Mouse (Mus musculus) mature B cell (primary cell): ENCODE measurements around the gene Kif3b.
"Not testable (repeated sequence)": the region's sequence is repeated elsewhere in the genome, so short reads cannot be mapped to it uniquely, and the experiment has no call there.

ENCODE experiments used
- in situ Hi-C: fragments of 300-500 bp; cut with MboI; formaldehyde crosslinking; loops from 2 replicates; pipeline ENCODE4 v1.14.3; 2019

Gene Kif3b

GRCm38 (mm10) chr2:153345454-153346220 is 54.4 kb downstream of the Kif3b start, which contains the start of gene Asxl1:
Gene Asxl1 (plus strand): TSS chr2:153345829.
- in situ Hi-C loops, result no loop called here

- in situ Hi-C loops, result no loop called here
Measured at GRCm38 (mm10) chr2:153346221-153347182, 55.3 kb downstream of the Kif3b start.

GRCm38 (mm10) chr2:153347183-153347781 is 56.1 kb downstream of the Kif3b start:
- in situ Hi-C loops, result no loop called here

GRCm38 (mm10) chr2:153348100-153348831 is 57.1 kb downstream of the Kif3b start:
- in situ Hi-C loops, result no loop called here

GRCm38 (mm10) chr2:153350552-153351181 is 59.5 kb downstream of the Kif3b start:
- in situ Hi-C loops, result no loop called here

GRCm38 (mm10) chr2:153354648-153355047 is 63.4 kb downstream of the Kif3b start:
- in situ Hi-C loops, result no loop called here

GRCm38 (mm10) chr2:153356784-153357183 is 65.6 kb downstream of the Kif3b start:
- in situ Hi-C loops, result no loop called here

GRCm38 (mm10) chr2:153361101-153361710 is 70.0 kb downstream of the Kif3b start:
- in situ Hi-C loops, result no loop called here

- in situ Hi-C loops, result not testable (repeated sequence)
Measured at GRCm38 (mm10) chr2:153364531-153364930, 73.3 kb downstream of the Kif3b start.

GRCm38 (mm10) chr2:153370871-153371270 is 79.7 kb downstream of the Kif3b start:
- in situ Hi-C loops, result no loop called here

- in situ Hi-C loops, result no loop called here
Measured at GRCm38 (mm10) chr2:153375380-153375779, 84.2 kb downstream of the Kif3b start.

- in situ Hi-C loops, result no loop called here
Measured at GRCm38 (mm10) chr2:153380479-153380878, 89.3 kb downstream of the Kif3b start.
